ENCODE assay signal across 26 mouse cellular contexts in genomic region chr7:50887625-50888024, GRCm38 (mm10).
DNase-seq lines count a peak whose midpoint lies in the region; ATAC-seq lines count a peak whose summit lies in the region.
"Had no signal": no experiment of that assay in that cellular context is flagged by ENCODE, and none has a peak within 500 bp of the region (broad histone marks: within the 10 kb centered on the region; RNA-seq: fewer than 3 reads in every experiment).

No protein-coding gene starts in this region.

- no peak overlapping the region for H3K9ac ChIP-seq in forebrain, embryonic 14.5 days (ENCODE audit: low read length)
- no peak overlapping the region for H3K9ac ChIP-seq in forebrain, embryonic 15.5 days (replicated peaks)
- H3K9ac ChIP-seq in embryonic facial prominence, embryonic 14.5 days (ENCODE audit: low read depth, low read length) = no peak overlapping the region
- H3K9ac ChIP-seq in kidney, embryonic 15.5 days = no peak overlapping the region
- H3K9ac ChIP-seq: heart, embryonic 12.5 days; liver, embryonic 15.5 days had no signal

- no peaks in the 10 kb centered on the region for H3K27me3 ChIP-seq in forebrain, embryonic 14.5 days (replicated peaks; ENCODE audit: control insufficient read depth, insufficient read depth, low read length)
- H3K27me3 ChIP-seq in forebrain, embryonic 15.5 days = no peaks in the 10 kb centered on the region
- H3K27me3 ChIP-seq in embryonic facial prominence, embryonic 14.5 days (replicated peaks; ENCODE audit: control insufficient read depth, insufficient read depth, low read length) = no peaks in the 10 kb centered on the region
- no peaks in the 10 kb centered on the region for H3K27me3 ChIP-seq in kidney, embryonic 15.5 days
- H3K27me3 ChIP-seq: CH12.LX; heart, embryonic 12.5 days; liver, embryonic 15.5 days; Patski had no signal

- no peak overlapping the region for H3K4me2 ChIP-seq in forebrain, embryonic 14.5 days (ENCODE audit: low read length)
- no peak overlapping the region for H3K4me2 ChIP-seq in forebrain, embryonic 15.5 days (replicated peaks)
- H3K4me2 ChIP-seq in embryonic facial prominence, embryonic 14.5 days (ENCODE audit: low read depth, low read length) = no peak overlapping the region
- no peak overlapping the region for H3K4me2 ChIP-seq in kidney, embryonic 15.5 days
- H3K4me2 ChIP-seq: heart, embryonic 12.5 days; liver, embryonic 15.5 days had no signal

- peak; percentile 56 for DNase-seq in forebrain, embryonic 14.5 days (ENCODE audit: low spot score)
- peak; percentile 12 for DNase-seq in left cerebral cortex, postnatal 4 days
- no peak for DNase-seq in left cerebral cortex, postnatal 10 days (ENCODE audit: extremely low spot score in 1 of 2, low spot score in 2 of 2)
- DNase-seq in embryonic facial prominence, embryonic 14.5 days (ENCODE audit: low spot score) = peak; percentile 33
- peak; percentile 25 for DNase-seq in retina, postnatal 1 day
- DNase-seq: B cell, adult 2 months; cerebellum, postnatal 36 days; embryo, embryonic 11 days; gastrocnemius, postnatal 10 days; heart, postnatal 10 days; kidney, adult 11 months; kidney, postnatal 10 days; liver; lung, postnatal 4 days; midbrain, embryonic 14.5 days; thymus, postnatal 14 days had no signal

- no peaks in the 10 kb centered on the region for H3K36me3 ChIP-seq in forebrain, embryonic 14.5 days (ENCODE audit: control insufficient read depth, insufficient read depth, low read length)
- no peaks in the 10 kb centered on the region for H3K36me3 ChIP-seq in forebrain, embryonic 15.5 days
- no peaks in the 10 kb centered on the region for H3K36me3 ChIP-seq in embryonic facial prominence, embryonic 14.5 days (ENCODE audit: control insufficient read depth, insufficient read depth, low read length)
- no peaks in the 10 kb centered on the region for H3K36me3 ChIP-seq in kidney, embryonic 15.5 days
- H3K36me3 ChIP-seq: G1E; heart, embryonic 12.5 days; limb, embryonic 10.5 days; liver, embryonic 15.5 days had no signal

- H3K27ac ChIP-seq in forebrain, embryonic 14.5 days (ENCODE audit: low read depth, low read length) = no peak overlapping the region
- H3K27ac ChIP-seq in forebrain, embryonic 15.5 days (replicated peaks) = no peak overlapping the region
- H3K27ac ChIP-seq in embryonic facial prominence, embryonic 14.5 days (replicated peaks; ENCODE audit: low read depth, low read length) = no peak overlapping the region
- H3K27ac ChIP-seq in kidney, embryonic 15.5 days = no peak overlapping the region
- H3K27ac ChIP-seq: left cerebral cortex, adult 2 months; limb, embryonic 10.5 days; liver, embryonic 15.5 days had no signal

- H3K4me1 ChIP-seq in forebrain, embryonic 14.5 days (ENCODE audit: control insufficient read depth, insufficient read depth, low read length) = no peaks in the 10 kb centered on the region
- H3K4me1 ChIP-seq in forebrain, embryonic 15.5 days = no peaks in the 10 kb centered on the region
- H3K4me1 ChIP-seq in embryonic facial prominence, embryonic 14.5 days (ENCODE audit: control insufficient read depth, insufficient read depth, low read length) = no peaks in the 10 kb centered on the region
- no peaks in the 10 kb centered on the region for H3K4me1 ChIP-seq in kidney, embryonic 15.5 days
- H3K4me1 ChIP-seq: heart, embryonic 12.5 days; limb, embryonic 10.5 days; liver, embryonic 15.5 days had no signal

- WGBS in forebrain, embryonic 14.5 days = 57% methylated on average over 3 of the region's 3 CpGs
- 55% methylated on average over 3 of the region's 3 CpGs for WGBS in forebrain, embryonic 15.5 days
- 47% methylated on average over 3 of the region's 3 CpGs for WGBS in embryonic facial prominence, embryonic 14.5 days
- WGBS in kidney, embryonic 15.5 days = 59% methylated on average over 3 of the region's 3 CpGs

- intact Hi-C loops in left cerebral cortex, postnatal 4 days (cut with DNase I) = no loop called here
- intact Hi-C loops in left cerebral cortex, postnatal 10 days (cut with DNase I) = no loop called here

- peak; percentile 42; the same call in 1 of the 2 replicates for ATAC-seq in forebrain, embryonic 14.5 days
- no peak for ATAC-seq in forebrain, embryonic 15.5 days (replicated peaks)
- ATAC-seq in embryonic facial prominence, embryonic 14.5 days (ENCODE audit: low read depth) = no peak
- ATAC-seq in kidney, embryonic 15.5 days (replicated peaks; ENCODE audit: low FRiP score) = no peak
- ATAC-seq: Patski had no signal

- H3K9me3 ChIP-seq in forebrain, embryonic 14.5 days (replicated peaks; ENCODE audit: control insufficient read depth, low read length) = no peaks in the 10 kb centered on the region
- H3K9me3 ChIP-seq in forebrain, embryonic 15.5 days = no peaks in the 10 kb centered on the region
- H3K9me3 ChIP-seq in embryonic facial prominence, embryonic 14.5 days (ENCODE audit: control insufficient read depth, low read length) = no peaks in the 10 kb centered on the region
- H3K9me3 ChIP-seq in kidney, embryonic 15.5 days (replicated peaks) = no peaks in the 10 kb centered on the region
- H3K9me3 ChIP-seq: G1E; heart, embryonic 12.5 days; limb, embryonic 10.5 days; liver, embryonic 15.5 days had no signal

- H3K4me3 ChIP-seq in forebrain, embryonic 14.5 days (ENCODE audit: low read depth, low read length) = no peak overlapping the region
- H3K4me3 ChIP-seq in forebrain, embryonic 15.5 days = no peak overlapping the region
- H3K4me3 ChIP-seq in embryonic facial prominence, embryonic 14.5 days (ENCODE audit: low read depth, low read length) = no peak overlapping the region
- no peak overlapping the region for H3K4me3 ChIP-seq in kidney, embryonic 15.5 days (replicated peaks)
- H3K4me3 ChIP-seq: heart, embryonic 12.5 days; left cerebral cortex, adult 2 months; limb, embryonic 10.5 days; liver, embryonic 15.5 days; myocyte had no signal

Comparison
In these comparisons a context has a peak if more than half of its experiments do, and no peak if none do; other contexts are left out.
1. DNase-seq: peak in forebrain, embryonic 14.5 days (single experiment), left cerebral cortex, postnatal 4 days (single experiment), embryonic facial prominence, embryonic 14.5 days (single experiment) and retina, postnatal 1 day (single experiment); none in left cerebral cortex, postnatal 10 days (0 of 2).